Mouse (Mus musculus): ENCODE measurements around the gene Dnaic1. TPM values are rescaled to one million over a fixed set of nuclear protein-coding genes. Genes with fewer than 3 reads are reported as not detected.

The Dnaic1 gene
- total RNA-seq, 2 experiments from 2014 or later: 0.44 TPM; not detected in 1

- ATAC-seq (replicated peaks; ENCODE audit: poor library complexity): no peak
Measured at GRCm38 (mm10) chr4:41568682-41569410, 729 bp upstream of the Dnaic1 start.

DNA sequence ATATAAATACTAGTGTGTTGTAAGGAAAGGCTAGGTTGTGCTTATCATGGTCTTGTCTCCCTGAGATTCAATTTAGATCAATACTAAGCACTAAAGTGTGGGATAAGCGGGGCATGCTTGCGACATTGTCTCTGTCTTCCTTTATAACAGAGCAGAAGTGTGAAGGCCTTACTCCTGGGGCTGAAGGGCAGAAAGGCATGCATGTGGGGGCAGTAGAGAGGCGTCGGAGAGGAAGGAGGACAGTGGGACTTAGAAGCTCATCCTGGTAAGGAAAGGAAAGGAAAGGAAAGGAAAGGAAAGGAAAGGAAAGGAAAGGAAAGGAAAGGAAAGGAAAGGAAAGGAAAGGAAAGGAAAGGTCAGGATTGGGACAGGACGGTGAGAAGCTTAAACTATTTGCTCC lies 1.9 kb downstream of the Dnaic1 start:
- no peak for ATAC-seq (replicated peaks; ENCODE audit: poor library complexity)

GRCm38 (mm10) chr4:41573492-41573891 lies 3.9 kb downstream of the Dnaic1 start:
- ATAC-seq (replicated peaks; ENCODE audit: poor library complexity): no peak

DNA sequence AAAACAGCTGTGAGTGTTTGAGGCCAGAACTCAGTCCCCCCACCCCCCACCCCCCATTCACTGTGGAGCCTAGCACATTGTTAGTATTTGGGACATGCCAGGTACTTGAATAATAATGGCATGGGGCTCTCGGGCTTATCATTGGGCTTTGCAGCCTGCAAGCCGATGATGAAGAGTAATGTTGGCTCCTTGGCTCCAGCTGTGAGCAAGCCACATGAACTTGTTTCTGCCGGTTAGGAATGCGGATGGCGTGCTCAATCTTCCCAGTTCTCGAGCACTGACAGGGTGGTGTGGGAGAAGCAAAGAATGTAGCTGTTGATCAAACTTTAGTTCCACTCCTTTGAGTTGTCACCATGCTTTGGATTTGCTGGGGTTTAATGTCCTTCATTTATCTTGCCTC lies 6.3 kb downstream of the Dnaic1 start:
- ATAC-seq (replicated peaks; ENCODE audit: poor library complexity): no peak

- ATAC-seq (replicated peaks; ENCODE audit: poor library complexity): no peak
Measured at GRCm38 (mm10) chr4:41583353-41583752, 13.8 kb downstream of the Dnaic1 start.

GRCm38 (mm10) chr4:41602818-41603217 lies 33.2 kb downstream of the Dnaic1 start:
- no peak for ATAC-seq (replicated peaks; ENCODE audit: poor library complexity)

- ATAC-seq (replicated peaks; ENCODE audit: poor library complexity): 0 out of 2 replicates have a peak, but pooled peaks have one; percentile 34
Measured at GRCm38 (mm10) chr4:41604476-41605396, 35.2 kb downstream of the Dnaic1 start.

DNA sequence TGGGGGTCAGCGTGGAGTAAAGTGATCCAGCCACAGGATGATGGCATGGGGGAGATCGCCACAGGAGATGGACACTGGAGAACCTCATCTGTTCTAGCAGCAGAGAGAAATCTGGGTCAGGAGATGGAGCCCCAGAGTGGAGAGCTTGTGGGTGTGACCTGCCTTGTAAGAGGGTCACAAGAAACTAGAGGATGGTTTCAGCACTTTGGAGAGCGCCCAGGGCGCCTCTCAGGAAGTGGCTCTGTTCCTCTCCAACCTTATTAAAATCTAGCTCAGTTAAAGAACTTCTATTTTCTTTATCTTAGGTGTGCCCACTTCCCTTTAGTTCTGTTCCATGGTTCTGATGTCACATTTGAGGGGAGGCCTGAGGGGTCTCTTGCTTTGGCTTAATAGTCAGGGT lies 37.2 kb downstream of the Dnaic1 start:
- ATAC-seq (replicated peaks; ENCODE audit: poor library complexity): peak; percentile 71

DNA sequence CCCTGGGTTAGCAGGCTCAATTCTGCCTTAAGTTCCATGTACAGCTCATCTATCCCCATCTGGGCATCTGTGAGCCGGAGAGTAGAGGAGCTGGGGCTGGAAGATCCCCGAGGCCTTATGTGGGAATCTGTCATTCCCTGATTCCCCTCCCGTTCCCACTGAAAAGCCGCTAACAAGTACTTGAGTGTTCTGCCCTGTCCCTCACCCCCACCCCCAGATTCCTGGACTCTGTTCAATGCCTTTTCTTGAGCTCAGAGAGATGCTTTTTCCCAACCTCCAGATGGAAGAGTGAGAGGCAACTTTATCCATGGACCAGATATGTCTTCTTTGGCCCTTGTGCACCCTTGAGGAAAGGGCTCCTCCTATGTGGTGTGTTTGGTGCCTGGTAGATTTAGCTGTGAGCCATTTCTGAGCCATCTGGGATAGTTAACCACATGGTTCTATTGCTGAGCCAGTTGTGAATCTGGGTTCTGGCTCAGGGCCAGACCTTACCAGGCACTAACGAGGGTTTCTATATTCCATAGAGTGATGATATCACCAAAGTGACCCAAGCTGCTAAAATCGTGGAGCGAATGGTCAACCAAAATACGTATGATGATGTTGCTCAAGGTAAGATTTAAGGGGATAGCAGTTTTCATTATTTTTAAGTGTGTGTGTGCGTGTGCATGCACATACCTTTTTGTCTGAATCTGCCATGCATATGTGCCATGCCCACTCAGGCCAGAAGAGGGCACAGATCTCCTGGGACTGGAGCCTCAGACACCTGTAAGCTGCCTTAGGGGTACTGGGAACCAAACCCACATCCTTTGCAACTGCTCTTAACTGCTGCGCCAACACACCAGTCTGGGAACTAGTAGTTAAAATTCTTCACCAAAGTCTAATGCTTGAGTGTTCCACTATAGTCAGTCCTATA lies 40.4 kb downstream of the Dnaic1 start:
- no peak for ATAC-seq (replicated peaks; ENCODE audit: poor library complexity)

- ATAC-seq (replicated peaks; ENCODE audit: poor library complexity): no peak
Measured at GRCm38 (mm10) chr4:41610594-41610980, 41.0 kb downstream of the Dnaic1 start.

DNA sequence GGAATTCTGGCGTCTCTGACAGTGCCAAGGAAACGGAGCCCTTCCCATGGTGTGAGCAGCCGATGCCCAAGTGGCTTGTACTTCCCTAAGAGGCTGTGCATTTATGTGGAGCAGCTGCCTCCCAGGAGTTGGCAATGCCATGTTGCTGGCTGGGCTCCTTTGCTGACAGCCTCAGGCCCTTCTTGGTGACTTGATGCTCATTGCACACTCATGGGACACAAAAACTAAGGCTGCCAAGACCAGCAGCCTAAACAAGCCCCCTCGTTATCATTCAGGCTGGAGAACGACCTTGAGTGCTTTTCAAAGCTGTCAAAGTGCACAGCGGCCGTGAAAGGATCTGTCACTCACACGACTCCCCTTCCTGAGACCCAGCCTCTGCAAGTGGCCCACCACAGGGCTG lies 42.6 kb downstream of the Dnaic1 start:
- ATAC-seq (replicated peaks; ENCODE audit: poor library complexity): no peak

- peak; percentile 81 for ATAC-seq (replicated peaks; ENCODE audit: poor library complexity)
Measured at GRCm38 (mm10) chr4:41614156-41614555, 44.6 kb downstream of the Dnaic1 start.

DNA sequence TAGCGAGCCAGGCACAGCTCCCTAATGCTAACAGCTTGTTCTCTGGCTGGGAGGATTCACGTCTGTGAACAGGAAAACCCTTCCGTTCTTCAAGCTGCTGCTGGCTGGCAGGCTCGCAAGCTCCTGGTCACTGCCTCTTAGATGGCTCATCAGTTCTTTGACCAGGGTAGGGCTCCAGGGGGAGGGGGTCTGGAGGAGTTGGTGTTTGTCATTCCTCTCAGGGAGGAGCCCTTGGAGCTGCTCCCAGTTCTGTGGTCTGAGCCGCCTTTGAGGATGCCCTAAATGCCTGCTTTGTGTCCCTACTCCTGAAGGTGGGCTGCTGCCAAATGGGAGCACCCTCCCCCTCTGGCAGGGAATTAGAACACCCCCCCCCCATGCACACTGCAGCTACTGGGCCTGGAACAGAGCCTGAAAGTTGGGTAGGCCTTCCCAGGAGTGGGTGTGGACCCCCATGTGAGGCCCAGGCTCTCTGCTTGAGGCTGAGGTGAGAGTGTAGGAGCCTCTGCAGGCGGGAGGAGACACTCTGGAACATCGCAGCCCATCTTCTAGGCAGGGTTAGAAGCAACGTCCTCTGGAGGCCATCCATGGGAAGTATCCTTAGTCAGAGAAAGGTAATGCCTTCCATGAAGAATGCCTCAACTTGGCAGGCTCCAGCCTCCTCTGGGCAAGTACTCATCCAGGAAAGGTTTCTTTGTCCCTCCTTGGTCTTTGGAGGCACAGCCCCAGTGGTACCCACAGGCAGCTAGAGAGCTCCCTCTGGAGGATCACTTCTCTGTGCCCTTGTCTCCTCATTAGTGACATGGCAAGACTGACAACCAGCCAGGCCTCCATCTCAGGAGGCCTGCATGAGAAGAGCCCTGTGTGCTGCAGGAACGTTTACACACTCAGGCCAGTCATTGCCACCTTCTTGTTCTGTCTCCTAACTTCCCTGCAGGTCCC lies 46.4 kb downstream of the Dnaic1 start:
- ATAC-seq (replicated peaks; ENCODE audit: poor library complexity): no peak

DNA sequence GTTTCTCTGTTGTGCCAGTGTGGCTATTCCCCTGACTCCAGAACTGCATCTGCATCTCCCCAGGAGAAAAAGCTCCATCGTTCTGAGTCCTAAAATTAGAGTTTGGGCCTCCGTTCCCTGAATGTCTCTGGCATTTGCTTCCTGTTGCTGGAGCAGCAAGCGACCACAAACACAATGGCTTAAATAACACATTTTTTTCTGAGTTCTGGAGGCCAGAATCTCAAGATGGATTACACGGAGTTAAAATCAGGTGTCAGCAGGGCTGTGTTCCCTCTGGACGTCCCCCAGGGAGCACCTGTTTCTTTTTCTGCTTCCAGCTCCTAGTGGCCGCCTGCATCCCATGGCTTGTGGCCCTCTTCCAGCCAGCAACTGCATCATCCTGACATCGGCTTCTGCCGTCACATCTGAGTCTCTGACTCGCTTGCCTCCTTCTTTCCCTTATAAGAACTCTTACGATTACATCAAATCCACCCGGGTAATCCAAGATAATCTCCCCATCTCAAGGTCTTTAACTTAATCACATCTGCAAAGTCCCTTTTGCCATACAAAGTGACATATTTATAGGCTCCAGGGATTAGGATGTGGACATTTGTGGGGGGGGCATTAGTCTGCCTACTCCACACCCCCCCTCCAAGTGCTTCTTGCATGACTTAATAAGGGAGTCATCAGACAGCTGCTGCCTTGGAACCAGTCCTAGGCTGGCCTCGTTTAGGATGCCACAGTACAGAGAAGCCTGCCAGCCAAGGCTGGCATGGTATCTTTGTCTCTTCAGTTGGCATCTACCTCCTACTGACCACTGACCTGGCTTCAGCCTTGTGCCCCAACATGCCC lies 49.6 kb downstream of the Dnaic1 start:
- ATAC-seq (replicated peaks; ENCODE audit: poor library complexity): no peak

DNA sequence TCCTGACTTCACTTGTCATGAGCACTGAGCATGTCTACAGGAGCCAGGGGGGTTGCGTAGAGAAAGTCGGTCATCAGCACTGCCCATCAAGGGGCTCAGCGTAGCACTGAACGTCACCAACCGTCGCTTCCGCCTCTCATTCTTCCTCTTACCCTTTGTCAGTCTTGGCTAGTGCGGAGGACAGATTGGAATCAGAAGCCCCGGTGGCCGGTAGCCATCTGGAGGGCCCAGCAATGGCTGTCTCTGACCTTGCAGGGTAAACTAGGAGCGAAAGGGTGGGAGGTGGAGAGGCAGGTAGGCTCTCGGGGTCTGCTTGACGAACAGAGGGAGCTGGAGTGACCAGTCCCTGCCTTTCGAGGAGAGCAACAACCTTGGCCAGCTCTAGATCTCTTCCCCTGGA lies 52.5 kb downstream of the Dnaic1 start:
- ATAC-seq (replicated peaks; ENCODE audit: poor library complexity): no peak

DNA sequence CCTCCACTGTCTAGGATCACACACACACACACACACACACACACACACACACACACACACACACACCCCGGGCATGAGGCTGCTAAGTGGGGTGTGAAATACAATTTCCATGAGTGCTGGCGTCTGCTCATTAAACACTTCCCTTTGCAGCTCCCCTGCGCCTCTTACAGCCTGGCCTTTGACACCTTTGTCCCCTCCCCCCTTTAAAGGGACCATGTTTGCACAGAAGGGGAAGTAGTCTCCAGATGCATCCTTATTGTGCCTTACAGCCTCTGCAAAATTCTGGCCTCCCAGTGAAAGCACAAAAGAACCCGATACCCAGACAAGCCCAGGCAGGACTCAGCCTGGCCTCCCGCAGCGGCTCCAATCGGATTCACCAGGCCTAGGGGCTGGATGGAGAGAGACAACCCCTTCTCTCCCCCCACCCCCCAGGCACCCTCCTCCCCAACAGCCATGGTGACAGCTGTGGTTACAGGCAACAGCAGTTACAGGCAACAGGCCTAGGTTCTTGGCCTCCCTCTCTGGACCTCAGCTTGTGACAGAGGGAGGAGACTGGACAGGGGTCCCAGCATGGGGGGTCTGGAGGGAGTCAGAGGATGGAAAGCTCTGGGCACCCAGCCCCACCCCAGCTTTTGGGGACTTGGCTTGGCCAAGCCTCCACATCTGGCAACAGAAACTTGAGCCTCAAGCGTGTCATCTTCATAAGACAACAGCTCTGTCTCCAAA lies 58.8 kb downstream of the Dnaic1 start:
- peak; percentile 90 for ATAC-seq (replicated peaks; ENCODE audit: poor library complexity)

DNA sequence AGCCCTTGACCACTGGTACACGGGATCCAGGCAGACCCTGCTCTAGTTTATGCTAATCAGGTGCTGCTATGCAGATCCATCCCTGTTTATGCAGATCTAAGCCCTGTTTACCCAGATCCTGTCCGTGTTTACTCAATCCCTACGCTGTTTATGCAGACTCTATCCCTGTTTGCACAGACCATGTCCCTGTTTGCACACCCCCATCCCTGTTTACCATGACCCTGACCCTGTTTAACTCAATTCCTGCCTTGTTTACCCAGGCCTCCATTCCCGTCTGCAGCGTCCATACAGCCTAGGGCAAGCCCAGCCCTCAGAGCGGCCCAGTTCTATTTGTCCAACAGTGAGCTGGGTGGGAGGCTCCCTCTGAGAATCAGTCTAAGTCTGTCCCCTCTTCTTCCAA lies 60.6 kb downstream of the Dnaic1 start:
- no peak for ATAC-seq (replicated peaks; ENCODE audit: poor library complexity)

DNA sequence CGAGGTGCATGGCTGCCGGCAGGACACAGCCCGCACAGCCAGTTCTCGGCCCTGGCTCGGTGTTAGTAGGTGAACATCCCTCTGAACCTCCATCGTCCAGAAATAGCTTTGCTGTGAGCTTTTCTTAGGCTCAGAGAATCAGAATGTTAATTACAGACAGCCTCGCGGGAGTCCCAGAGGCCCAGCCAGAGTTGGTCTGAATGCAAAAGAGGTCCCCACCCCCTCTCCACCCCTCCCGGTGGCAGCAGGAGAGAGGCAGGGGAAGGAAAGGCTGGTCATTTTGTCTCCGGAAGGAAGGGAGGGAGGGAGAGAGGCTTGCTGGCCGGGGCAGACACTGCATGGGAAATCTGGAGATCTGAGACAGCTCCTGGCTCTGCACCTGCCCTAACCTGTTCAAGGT lies 61.8 kb downstream of the Dnaic1 start:
- no peak for ATAC-seq (replicated peaks; ENCODE audit: poor library complexity)
